Mouse (Mus musculus) embryo, embryonic 10 days (tissue): ENCODE data around the gene Krcc1.

Experiments
- DNase-seq: peaks from one replicate; pipeline ENCODE4 v3.0.0-alpha.2; 2015; ENCODE audit warnings: low spot score

Krcc1 gene

DNA sequence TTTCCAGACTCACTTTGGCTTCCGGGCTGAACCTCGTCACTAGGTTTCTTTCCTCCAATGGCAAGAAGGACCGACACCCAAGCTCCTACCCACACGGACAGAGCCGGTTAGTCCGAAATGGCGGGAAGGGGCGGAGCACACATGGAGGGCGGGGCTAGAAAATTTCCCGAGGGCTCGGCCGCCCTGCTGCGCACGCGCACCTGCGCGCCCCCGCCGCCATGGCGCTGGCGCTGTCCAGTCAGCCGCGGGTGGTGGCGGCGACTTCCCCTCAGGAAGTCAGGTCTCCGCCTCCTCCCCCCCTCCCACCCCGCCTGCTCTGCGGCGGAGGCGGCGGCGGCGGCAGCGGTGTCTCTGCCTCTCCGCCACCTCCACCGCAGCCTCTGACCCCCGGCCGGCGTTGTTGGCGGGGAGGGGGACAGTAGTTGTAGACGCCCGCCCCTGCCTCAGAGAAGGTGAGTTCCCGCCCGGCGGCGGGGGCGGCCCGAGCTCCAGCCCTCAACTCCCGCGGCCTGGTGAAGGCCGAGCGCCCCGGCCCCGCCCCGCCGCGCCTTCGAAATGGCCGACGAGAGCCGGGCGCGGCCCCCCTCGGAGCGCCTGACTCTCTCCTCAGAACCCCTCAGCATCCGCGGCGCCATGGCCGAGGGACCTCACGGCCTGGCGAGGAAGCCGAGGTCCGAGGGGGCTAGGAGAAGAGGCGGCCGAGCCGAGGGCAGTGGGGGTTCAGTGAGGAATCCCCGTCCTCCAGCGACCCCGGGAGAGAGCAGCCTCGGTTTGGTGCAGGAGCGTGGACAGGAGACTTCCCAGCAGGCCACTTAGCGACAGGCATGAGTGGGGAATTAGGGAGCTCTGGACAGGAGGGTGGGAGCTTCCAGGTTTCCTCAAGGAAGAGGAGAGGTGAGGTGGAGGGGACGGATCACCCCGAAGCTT, at the start of gene Krcc1:
TSS of gene Krcc1 (plus strand) at position 289 of the 927 bp plus-strand sequence.
- peak; percentile 96 for DNase-seq

GRCm38 (mm10) chr6:71224184-71224943, 47.1 kb upstream of the Krcc1 start:
- no peak for DNase-seq

GRCm38 (mm10) chr6:71226544-71226943, 44.9 kb upstream of the Krcc1 start:
- no peak for DNase-seq

GRCm38 (mm10) chr6:71227157-71227770, 44.2 kb upstream of the Krcc1 start:
- peak; percentile 76 for DNase-seq

DNA sequence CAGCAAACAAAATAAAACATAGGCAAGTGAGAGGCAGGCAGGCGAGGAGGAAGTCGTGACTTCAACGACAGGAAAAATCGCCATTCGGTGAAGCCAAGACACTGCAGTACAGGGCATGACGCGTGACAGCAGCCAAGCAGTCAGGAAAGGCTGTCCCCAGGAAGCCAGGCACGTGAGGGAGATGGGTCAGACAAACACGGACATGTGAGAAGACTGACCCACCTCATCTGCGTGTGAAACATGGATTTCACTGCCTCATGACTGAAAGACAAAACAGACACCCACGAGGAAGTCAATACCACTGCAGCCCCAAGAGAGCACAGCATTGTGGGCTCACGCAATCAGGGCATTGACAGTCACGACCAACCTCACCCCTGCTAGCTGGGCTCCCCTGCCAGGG, 36.4 kb upstream of the Krcc1 start:
- no peak for DNase-seq

DNA sequence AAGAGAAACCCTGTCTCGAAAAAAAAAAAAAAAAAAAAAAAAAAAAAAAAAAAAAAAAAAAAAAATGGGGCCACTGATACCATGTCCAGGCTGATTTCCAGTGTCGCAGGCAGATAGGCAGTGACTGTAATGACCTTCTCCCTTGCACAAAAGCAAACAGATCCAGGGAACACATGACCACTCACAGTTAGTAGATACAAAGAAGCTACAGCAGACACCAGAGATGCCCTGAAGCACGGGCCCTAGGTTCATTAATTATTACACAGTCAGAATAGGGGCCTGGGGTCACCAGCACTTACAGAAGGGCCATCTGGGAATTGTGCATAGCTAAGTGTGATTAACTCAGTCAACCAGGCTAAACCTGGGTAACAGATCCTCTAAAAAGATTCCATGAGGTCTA, 35.5 kb upstream of the Krcc1 start:
- no peak for DNase-seq

- no peak for DNase-seq
These were observed 35.0 kb upstream of the Krcc1 start for GRCm38 (mm10) chr6:71236506-71236905.

GRCm38 (mm10) chr6:71237031-71237431, 34.4 kb upstream of the Krcc1 start:
- DNase-seq, result no peak

DNA sequence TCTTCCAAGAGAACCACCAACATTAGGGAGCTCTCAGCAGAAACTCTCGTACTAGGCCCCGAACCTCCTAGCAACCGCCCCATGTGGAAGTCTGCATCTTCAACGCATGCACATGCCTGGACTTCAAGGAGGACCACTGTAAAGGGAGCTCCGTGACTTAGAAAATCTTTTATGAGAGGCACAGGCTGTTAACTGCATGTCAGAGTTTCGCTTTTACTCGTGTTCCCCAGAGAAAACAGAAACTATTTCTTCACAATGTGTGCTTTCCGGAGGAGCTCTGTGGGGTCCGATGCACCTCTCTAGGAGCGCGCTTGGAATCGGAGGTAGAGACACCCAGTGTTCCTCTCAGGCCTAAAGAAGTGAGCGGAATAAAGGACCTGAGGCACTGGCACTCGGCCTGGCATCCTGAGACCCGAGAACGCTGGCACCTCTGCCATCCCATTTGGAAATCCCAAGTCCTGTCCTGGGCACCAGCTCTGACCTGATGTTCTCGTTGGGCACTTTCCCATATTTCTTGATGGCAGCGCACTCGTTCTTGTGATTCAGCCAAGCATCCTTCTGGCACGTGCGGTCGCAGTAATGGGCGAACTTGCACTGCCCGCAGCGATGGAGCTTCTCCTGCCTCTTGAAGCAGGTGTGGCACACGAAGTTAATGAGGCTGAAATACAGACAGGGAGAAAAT, 32.3 kb upstream of the Krcc1 start:
- DNase-seq, result no peak

DNA sequence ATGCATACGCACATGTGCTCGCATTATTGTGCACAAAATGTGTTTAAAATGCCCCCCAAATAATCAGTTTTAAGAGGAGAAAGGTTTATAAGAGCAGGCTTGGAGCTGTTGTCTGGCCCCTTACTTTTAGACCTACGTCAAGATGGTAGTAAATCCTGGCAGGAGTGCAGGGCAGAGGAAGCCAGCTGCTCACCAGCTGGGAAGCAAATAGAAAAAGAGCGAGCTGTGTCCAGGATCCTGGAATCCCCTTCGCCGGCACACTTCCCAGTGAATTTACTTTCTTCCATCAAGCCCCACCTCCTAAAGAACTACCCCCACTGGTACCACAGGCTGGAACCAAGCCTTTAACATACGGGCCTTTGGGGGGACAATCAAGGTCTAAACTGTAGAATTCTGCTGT, 30.6 kb upstream of the Krcc1 start:
- no peak for DNase-seq

GRCm38 (mm10) chr6:71242811-71243210, 28.7 kb upstream of the Krcc1 start:
- no peak for DNase-seq

GRCm38 (mm10) chr6:71243258-71243657, 28.2 kb upstream of the Krcc1 start:
- no peak for DNase-seq

GRCm38 (mm10) chr6:71248420-71248819, 23.1 kb upstream of the Krcc1 start:
- DNase-seq, result no peak

- no peak for DNase-seq
These were observed 21.9 kb upstream of the Krcc1 start for GRCm38 (mm10) chr6:71249615-71250014.

- DNase-seq, result no peak
These were observed 20.5 kb upstream of the Krcc1 start for GRCm38 (mm10) chr6:71250951-71251350.

DNA sequence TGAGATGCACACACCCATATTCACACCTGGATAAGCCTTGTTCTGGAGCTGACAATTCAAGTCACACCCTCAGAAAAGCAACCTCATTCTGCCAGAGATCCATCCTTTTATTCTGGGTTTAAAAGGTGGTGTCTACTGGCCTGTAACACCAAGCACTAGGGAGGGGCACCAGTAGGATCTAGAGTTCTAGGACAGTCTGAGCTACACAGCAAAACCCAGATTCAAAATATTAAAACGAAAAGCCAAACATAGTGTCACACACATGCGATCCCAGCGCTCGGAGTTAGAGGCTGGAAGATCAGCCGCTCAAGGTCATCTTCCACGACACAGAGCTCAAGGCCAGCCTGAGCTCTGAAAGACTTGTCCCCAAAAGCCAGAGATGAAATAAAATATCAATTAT, 17.0 kb upstream of the Krcc1 start:
- no peak for DNase-seq

GRCm38 (mm10) chr6:71256166-71256565, 15.3 kb upstream of the Krcc1 start:
- no peak for DNase-seq

DNA sequence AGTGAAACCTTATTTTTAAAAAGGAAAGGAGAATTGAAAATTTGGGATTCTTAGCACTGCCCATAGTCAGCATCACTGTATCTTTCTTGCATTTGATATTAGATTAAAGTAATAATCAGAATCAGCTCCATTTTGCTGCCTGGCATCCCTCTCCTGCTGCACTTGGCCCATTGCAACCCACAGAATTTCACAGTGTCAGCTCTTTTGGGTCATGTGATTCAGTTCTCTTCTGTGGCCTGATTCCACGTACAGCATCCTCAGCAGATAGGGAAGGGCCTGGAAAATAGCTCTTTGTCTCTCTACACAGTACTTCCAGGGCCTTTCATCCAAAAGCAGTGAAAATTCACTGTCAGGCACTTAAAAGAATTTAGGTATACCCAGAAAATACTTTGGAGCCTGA, 14.1 kb upstream of the Krcc1 start:
- no peak for DNase-seq

- DNase-seq, result no peak
These were observed 12.9 kb upstream of the Krcc1 start for GRCm38 (mm10) chr6:71258562-71258961.

- no peak for DNase-seq
These were observed 12.3 kb upstream of the Krcc1 start for GRCm38 (mm10) chr6:71259166-71259565.

DNA sequence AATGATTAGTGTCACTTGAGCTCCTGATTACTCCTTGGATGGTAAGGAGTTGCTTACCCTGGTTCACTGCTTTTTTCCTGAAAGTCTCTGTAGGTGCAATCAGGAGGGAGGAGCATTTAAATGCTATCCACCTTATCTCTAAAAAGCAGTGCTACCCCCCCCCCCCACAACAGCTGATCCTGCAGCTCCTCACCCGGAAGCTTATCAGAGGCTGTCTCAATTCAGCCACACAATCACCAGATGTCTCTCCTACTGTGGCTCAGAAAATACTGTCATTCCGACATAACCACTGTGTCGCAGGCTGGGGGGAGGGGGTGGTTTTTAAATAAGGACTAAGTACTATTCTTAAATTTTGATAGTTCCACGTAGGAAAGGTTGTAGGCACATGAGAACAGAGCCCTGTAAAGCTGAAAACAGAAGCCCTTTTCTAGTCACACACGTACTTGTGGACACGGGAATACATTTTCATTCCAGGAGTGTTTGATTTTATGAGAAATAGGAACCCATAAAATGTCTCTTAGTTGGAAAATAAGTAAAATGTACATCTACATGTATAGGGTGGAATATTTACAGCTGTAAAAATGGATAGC, 11.3 kb upstream of the Krcc1 start:
- no peak for DNase-seq

DNA sequence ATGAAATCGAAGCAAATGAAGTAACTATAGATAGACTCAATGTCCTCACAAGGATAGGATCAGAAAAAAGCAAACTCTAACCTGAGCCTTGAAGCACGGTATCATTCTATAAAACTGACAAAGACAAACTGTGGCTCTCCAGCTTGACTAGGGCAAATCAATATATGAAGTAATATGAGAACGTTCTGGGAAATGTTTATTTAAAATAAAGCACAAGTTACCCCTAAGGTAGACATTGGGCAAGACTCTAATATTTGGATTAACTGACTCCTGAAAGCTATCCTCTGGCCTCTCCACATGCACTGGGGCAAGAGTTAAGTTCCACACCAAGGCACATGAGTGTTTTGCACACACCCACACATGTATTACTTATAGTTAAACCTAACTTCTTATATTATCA, 10.4 kb upstream of the Krcc1 start:
- DNase-seq, result no peak
